Mouse (Mus musculus): ENCODE measurements at regions not wholly inside any gene's neighbourhood (a gene's known extent, or its start where the extent isn't known, plus 50 kb on each side); places are given as distances from the start of the nearest gene placed in this dataset.

- TF ChIP-seq CTCF (IDR thresholded peaks at IDR 0.05), result no peak
- Histone ChIP-seq H3K9me3 (ENCODE audit: low read length) (no peaks in the 10 kb centered on the region), H3K4me1 (ENCODE audit: insufficient read depth, low read length) (no peaks in the 10 kb centered on the region), H3K4me3 (ENCODE audit: low read depth, low read length) (no peak overlapping the region), H3K27me3 (ENCODE audit: insufficient read depth, low read length) (no peaks in the 10 kb centered on the region), H3K9ac (replicated peaks; ENCODE audit: low read length, poor library complexity, severe bottlenecking) (no peak overlapping the region), H3K4me2 (ENCODE audit: low read depth, low read length, poor library complexity, severe bottlenecking) (no peak overlapping the region), H3K27ac (ENCODE audit: low read depth, low read length) (no peak overlapping the region), H3K36me3 (ENCODE audit: insufficient read depth, low read length) (no peaks in the 10 kb centered on the region)
- WGBS, result 83% methylated on average over 3 of the region's 3 CpGs
- ATAC-seq (ENCODE audit: low FRiP score) (no peak), DNase-seq (ENCODE audit: low spot score) (no peak)
Measured at GRCm38 (mm10) chr16:9176402-9176801, 346.5 kb downstream of the 1810013L24Rik start.

- ATAC-seq (ENCODE audit: low FRiP score) (no peak), DNase-seq (ENCODE audit: low spot score) (no peak)
- no peak for TF ChIP-seq CTCF (IDR thresholded peaks at IDR 0.05)
- H3K4me3 ChIP-seq (ENCODE audit: low read depth, low read length), result no peak overlapping the region
- no peak overlapping the region for H3K27ac ChIP-seq (ENCODE audit: low read depth, low read length)
- no peaks in the 10 kb centered on the region for H3K36me3 ChIP-seq (ENCODE audit: insufficient read depth, low read length)
- H3K27me3 ChIP-seq (ENCODE audit: insufficient read depth, low read length), result no peaks in the 10 kb centered on the region
- no peak overlapping the region for H3K4me2 ChIP-seq (ENCODE audit: low read depth, low read length, poor library complexity, severe bottlenecking)
- H3K9ac ChIP-seq (replicated peaks; ENCODE audit: low read length, poor library complexity, severe bottlenecking), result no peak overlapping the region
- H3K9me3 ChIP-seq (ENCODE audit: low read length), result no peaks in the 10 kb centered on the region
- 56% methylated on average over 13 of the region's 13 CpGs for WGBS
- H3K4me1 ChIP-seq (ENCODE audit: insufficient read depth, low read length), result no peaks in the 10 kb centered on the region
Measured at GRCm38 (mm10) chr16:9195821-9196220, 365.9 kb downstream of the 1810013L24Rik start.

- Histone ChIP-seq H3K27ac (ENCODE audit: low read depth, low read length) (no peak overlapping the region), H3K4me1 (ENCODE audit: insufficient read depth, low read length) (no peaks in the 10 kb centered on the region), H3K9me3 (ENCODE audit: low read length) (no peaks in the 10 kb centered on the region), H3K9ac (replicated peaks; ENCODE audit: low read length, poor library complexity, severe bottlenecking) (no peak overlapping the region), H3K36me3 (ENCODE audit: insufficient read depth, low read length) (no peaks in the 10 kb centered on the region), H3K4me2 (ENCODE audit: low read depth, low read length, poor library complexity, severe bottlenecking) (no peak overlapping the region), H3K4me3 (ENCODE audit: low read depth, low read length) (no peak overlapping the region), H3K27me3 (ENCODE audit: insufficient read depth, low read length) (no peaks in the 10 kb centered on the region)
- ATAC-seq (ENCODE audit: low FRiP score), result no peak
- DNase-seq (ENCODE audit: low spot score), result no peak
- 96% methylated on average over 1 of the region's 1 CpGs for WGBS
- TF ChIP-seq CTCF (IDR thresholded peaks at IDR 0.05), result no peak
Measured at GRCm38 (mm10) chr16:9198903-9199532, 369.1 kb downstream of the 1810013L24Rik start.

- Histone ChIP-seq H3K27ac (ENCODE audit: low read depth, low read length) (no peak overlapping the region), H3K4me1 (ENCODE audit: insufficient read depth, low read length) (no peaks in the 10 kb centered on the region), H3K4me2 (ENCODE audit: low read depth, low read length, poor library complexity, severe bottlenecking) (no peak overlapping the region), H3K9me3 (ENCODE audit: low read length) (0 out of 2 replicates have a peak, but pooled peaks cover 7% of the 10 kb centered on the region), H3K4me3 (ENCODE audit: low read depth, low read length) (no peak overlapping the region), H3K36me3 (ENCODE audit: insufficient read depth, low read length) (no peaks in the 10 kb centered on the region), H3K27me3 (ENCODE audit: insufficient read depth, low read length) (no peaks in the 10 kb centered on the region), H3K9ac (replicated peaks; ENCODE audit: low read length, poor library complexity, severe bottlenecking) (no peak overlapping the region)
- no peak for TF ChIP-seq CTCF (IDR thresholded peaks at IDR 0.05)
- ATAC-seq (ENCODE audit: low FRiP score), result no peak
- 93% methylated on average over 4 of the region's 4 CpGs for WGBS
- DNase-seq (ENCODE audit: low spot score), result no peak
Measured at GRCm38 (mm10) chr16:9208602-9209001, 378.7 kb downstream of the 1810013L24Rik start.

- TF ChIP-seq CTCF (IDR thresholded peaks at IDR 0.05), result no peak
- Histone ChIP-seq H3K4me2 (ENCODE audit: low read depth, low read length, poor library complexity, severe bottlenecking) (no peak overlapping the region), H3K27ac (ENCODE audit: low read depth, low read length) (no peak overlapping the region), H3K27me3 (ENCODE audit: insufficient read depth, low read length) (no peaks in the 10 kb centered on the region), H3K4me3 (ENCODE audit: low read depth, low read length) (no peak overlapping the region), H3K9ac (replicated peaks; ENCODE audit: low read length, poor library complexity, severe bottlenecking) (no peak overlapping the region), H3K36me3 (ENCODE audit: insufficient read depth, low read length) (no peaks in the 10 kb centered on the region), H3K4me1 (ENCODE audit: insufficient read depth, low read length) (no peaks in the 10 kb centered on the region), H3K9me3 (ENCODE audit: low read length) (0 out of 2 replicates have a peak, but pooled peaks cover 7% of the 10 kb centered on the region)
- DNase-seq (ENCODE audit: low spot score) (no peak), ATAC-seq (ENCODE audit: low FRiP score) (no peak)
- 78% methylated on average over 6 of the region's 6 CpGs for WGBS
Measured at GRCm38 (mm10) chr16:9211485-9211884, 381.6 kb downstream of the 1810013L24Rik start.

GRCm38 (mm10) chr16:9215131-9215530 lies 385.2 kb downstream of the 1810013L24Rik start:
- WGBS, result 68% methylated on average over 1 of the region's 1 CpGs
- ATAC-seq (ENCODE audit: low FRiP score) (no peak), DNase-seq (ENCODE audit: low spot score) (no peak)
- H3K9me3 ChIP-seq (ENCODE audit: low read length), result no peaks in the 10 kb centered on the region
- no peak overlapping the region for H3K27ac ChIP-seq (ENCODE audit: low read depth, low read length)
- H3K36me3 ChIP-seq (ENCODE audit: insufficient read depth, low read length), result no peaks in the 10 kb centered on the region
- no peak for TF ChIP-seq CTCF (IDR thresholded peaks at IDR 0.05)
- H3K4me3 ChIP-seq (ENCODE audit: low read depth, low read length), result no peak overlapping the region
- H3K4me2 ChIP-seq (ENCODE audit: low read depth, low read length, poor library complexity, severe bottlenecking), result no peak overlapping the region
- no peaks in the 10 kb centered on the region for H3K4me1 ChIP-seq (ENCODE audit: insufficient read depth, low read length)
- no peak overlapping the region for H3K9ac ChIP-seq (replicated peaks; ENCODE audit: low read length, poor library complexity, severe bottlenecking)
- H3K27me3 ChIP-seq (ENCODE audit: insufficient read depth, low read length), result no peaks in the 10 kb centered on the region

All from midbrain, postnatal 0 days (tissue).